Mouse (Mus musculus): Measurements from ENCODE around the gene Sys1. TPM values are rescaled to one million over a fixed set of nuclear protein-coding genes. Genes with fewer than 3 reads are reported as not detected.

The Sys1 gene
- polyA plus RNA-seq, 1 experiment from 2014 or later: 88.2 TPM

Other genes starting within 250 kb of the Sys1 start
- gene Wfdc15b, start 235.3 kb upstream of the Sys1 start, polyA plus RNA-seq (2015; fragmentation: Nextera tagmentation; extraction: Ambion mirVana): 0.34 TPM in 1 of 2 replicates, not detected in the other
- not detected in 2 replicates for gene Svs2, start 218.5 kb upstream of the Sys1 start, polyA plus RNA-seq (2015; fragmentation: Nextera tagmentation; extraction: Ambion mirVana)
- gene Svs3b, start 200.3 kb upstream of the Sys1 start, polyA plus RNA-seq (2015; fragmentation: Nextera tagmentation; extraction: Ambion mirVana): not detected in 2 replicates
- not detected in 2 replicates for gene Svs4, start 178.5 kb upstream of the Sys1 start, polyA plus RNA-seq (2015; fragmentation: Nextera tagmentation; extraction: Ambion mirVana)
- not detected in 2 replicates for gene Svs3a, start 167.7 kb upstream of the Sys1 start, polyA plus RNA-seq (2015; fragmentation: Nextera tagmentation; extraction: Ambion mirVana)
- gene Svs6, start 140.2 kb upstream of the Sys1 start, polyA plus RNA-seq (2015; fragmentation: Nextera tagmentation; extraction: Ambion mirVana): not detected in 2 replicates
- gene Svs5, start 124.2 kb upstream of the Sys1 start, polyA plus RNA-seq (2015; fragmentation: Nextera tagmentation; extraction: Ambion mirVana): not detected in 2 replicates
- 0.25 and 0.65 TPM in 2 replicates for gene Slpi, start 67.9 kb upstream of the Sys1 start, polyA plus RNA-seq (2015; fragmentation: Nextera tagmentation; extraction: Ambion mirVana)
- 0.08 and 0.10 TPM in 2 replicates for gene Rbpjl, start 53.8 kb upstream of the Sys1 start, polyA plus RNA-seq (2015; fragmentation: Nextera tagmentation; extraction: Ambion mirVana)
- gene Matn4, start 51.8 kb upstream of the Sys1 start, polyA plus RNA-seq (2015; fragmentation: Nextera tagmentation; extraction: Ambion mirVana): 3.9 and 5.1 TPM in 2 replicates
- gene Sdc4, start 13.1 kb upstream of the Sys1 start, polyA plus RNA-seq (2015; fragmentation: Nextera tagmentation; extraction: Ambion mirVana): 9.4 and 10.4 TPM in 2 replicates
- 5.0 and 6.6 TPM in 2 replicates for gene Gm20458, start 4.0 kb downstream of the Sys1 start, polyA plus RNA-seq (2015; fragmentation: Nextera tagmentation; extraction: Ambion mirVana)
- gene Trp53tg5, start 16.8 kb downstream of the Sys1 start, polyA plus RNA-seq (2015; fragmentation: Nextera tagmentation; extraction: Ambion mirVana): not detected in 2 replicates
- gene Dbndd2, start 29.1 kb downstream of the Sys1 start, polyA plus RNA-seq (2015; fragmentation: Nextera tagmentation; extraction: Ambion mirVana): 22.8 and 23.1 TPM in 2 replicates
- gene Pigt, start 40.6 kb downstream of the Sys1 start, polyA plus RNA-seq (2015; fragmentation: Nextera tagmentation; extraction: Ambion mirVana): 93.4 and 103 TPM in 2 replicates
- 1.1 and 4.4 TPM in 2 replicates for gene Wfdc2, start 105.4 kb downstream of the Sys1 start, polyA plus RNA-seq (2015; fragmentation: Nextera tagmentation; extraction: Ambion mirVana)
- not detected in 2 replicates for gene Spint3, start 116.5 kb downstream of the Sys1 start, polyA plus RNA-seq (2015; fragmentation: Nextera tagmentation; extraction: Ambion mirVana)
- not detected in 2 replicates for gene Wfdc6a, start 128.5 kb downstream of the Sys1 start, polyA plus RNA-seq (2015; fragmentation: Nextera tagmentation; extraction: Ambion mirVana)
- 0.21 TPM in 1 of 2 replicates, not detected in the other for gene Eppin, start 136.6 kb downstream of the Sys1 start, polyA plus RNA-seq (2015; fragmentation: Nextera tagmentation; extraction: Ambion mirVana)
- not detected in 2 replicates for gene Wfdc6b, start 156.6 kb downstream of the Sys1 start, polyA plus RNA-seq (2015; fragmentation: Nextera tagmentation; extraction: Ambion mirVana)
- gene Wfdc8, start 156.7 kb downstream of the Sys1 start, polyA plus RNA-seq (2015; fragmentation: Nextera tagmentation; extraction: Ambion mirVana): not detected in 2 replicates
- not detected in 2 replicates for gene Wfdc16, start 181.8 kb downstream of the Sys1 start, polyA plus RNA-seq (2015; fragmentation: Nextera tagmentation; extraction: Ambion mirVana)
- gene Wfdc10, start 199.1 kb downstream of the Sys1 start, polyA plus RNA-seq (2015; fragmentation: Nextera tagmentation; extraction: Ambion mirVana): not detected in 2 replicates
- gene Wfdc9, start 199.6 kb downstream of the Sys1 start, polyA plus RNA-seq (2015; fragmentation: Nextera tagmentation; extraction: Ambion mirVana): not detected in 2 replicates
- gene Wfdc11, start 217.1 kb downstream of the Sys1 start, polyA plus RNA-seq (2015; fragmentation: Nextera tagmentation; extraction: Ambion mirVana): not detected in 2 replicates
- not detected in 2 replicates for gene Wfdc13, start 228.1 kb downstream of the Sys1 start, polyA plus RNA-seq (2015; fragmentation: Nextera tagmentation; extraction: Ambion mirVana)
- gene Spint4, start 241.5 kb downstream of the Sys1 start, polyA plus RNA-seq (2015; fragmentation: Nextera tagmentation; extraction: Ambion mirVana): not detected in 2 replicates

Measured in hindbrain, embryonic 15.5 days (tissue).